Mouse (Mus musculus): ENCODE data around the gene F2rl3.

F2rl3 gene

DNA sequence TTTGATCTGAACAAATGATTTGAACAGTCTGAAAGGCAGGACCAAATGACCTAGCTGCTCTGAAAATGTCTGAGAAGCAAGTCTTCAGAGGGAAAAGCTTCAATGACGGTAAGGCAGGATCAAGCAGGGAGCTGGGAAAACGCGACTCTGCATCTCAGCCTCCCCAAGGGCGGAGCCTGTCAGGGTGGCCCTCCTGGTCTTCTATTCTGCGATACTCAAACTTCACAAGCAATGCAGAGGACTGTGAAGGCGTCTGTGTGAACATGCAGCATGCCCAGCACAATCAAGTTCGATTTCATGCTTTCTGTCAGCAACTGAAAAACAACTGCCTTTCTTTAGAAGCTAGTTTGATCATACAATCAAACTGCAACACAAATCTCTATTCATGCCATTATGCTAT lies 5.1 kb downstream of the F2rl3 start:
- no peak for DNase-seq

DNA sequence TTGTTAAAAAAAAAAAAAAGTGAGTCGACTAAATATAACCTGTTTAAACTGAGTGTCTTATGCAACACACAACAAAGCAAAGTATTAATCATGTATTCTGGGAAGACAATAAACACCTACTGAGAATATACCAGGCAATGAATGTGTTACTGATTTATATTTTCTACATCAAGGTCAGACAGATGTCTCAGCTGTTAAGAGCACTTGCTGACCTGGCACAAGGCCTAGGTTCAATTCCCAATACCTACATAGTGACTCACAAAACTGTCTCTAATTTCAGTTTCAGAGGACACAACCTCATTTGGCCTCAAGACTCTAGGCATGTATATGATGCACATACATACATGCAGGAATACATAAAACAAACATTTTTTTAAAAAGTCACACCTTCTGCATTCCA lies 16.1 kb downstream of the F2rl3 start:
- no peak for DNase-seq

DNA sequence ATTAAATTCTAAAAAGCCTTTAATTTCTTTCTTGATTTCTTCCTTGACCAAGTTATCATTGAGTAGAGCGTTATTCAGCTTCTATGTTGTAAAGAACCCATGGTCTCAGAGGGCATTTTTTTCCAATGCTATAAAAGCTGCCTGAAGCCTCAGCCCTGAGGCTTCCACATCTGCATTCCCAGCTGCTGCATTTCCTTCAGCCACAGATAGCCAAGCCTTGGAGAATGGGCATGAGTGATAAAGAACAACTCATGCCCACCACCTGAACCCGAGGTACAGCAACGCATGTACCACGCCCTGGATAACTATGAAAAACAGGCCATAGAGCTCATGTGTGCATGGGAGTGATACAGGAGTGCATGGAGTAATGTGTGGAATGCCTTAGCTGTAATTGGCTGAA lies 19.0 kb downstream of the F2rl3 start:
- DNase-seq, result no peak

DNA sequence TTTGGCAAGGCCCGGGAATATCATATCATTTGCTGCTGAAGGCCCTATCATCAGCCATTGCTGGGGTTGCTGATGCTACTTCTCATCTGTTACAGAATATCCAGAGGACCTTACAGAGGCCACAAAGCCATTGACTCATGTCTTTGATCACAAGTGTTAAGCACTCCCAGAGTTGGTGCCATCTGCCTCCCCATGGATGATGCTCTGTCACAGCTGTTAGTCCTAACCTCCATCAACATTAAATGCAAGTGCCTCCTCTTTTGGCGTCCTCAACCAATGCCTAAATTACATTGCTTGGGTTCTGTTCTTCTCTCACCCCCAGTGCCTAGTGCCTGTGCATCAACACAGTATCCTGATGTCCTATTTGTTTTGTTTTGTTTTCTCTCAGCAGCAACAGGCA lies 39.9 kb downstream of the F2rl3 start:
- DNase-seq, result no peak

DNA sequence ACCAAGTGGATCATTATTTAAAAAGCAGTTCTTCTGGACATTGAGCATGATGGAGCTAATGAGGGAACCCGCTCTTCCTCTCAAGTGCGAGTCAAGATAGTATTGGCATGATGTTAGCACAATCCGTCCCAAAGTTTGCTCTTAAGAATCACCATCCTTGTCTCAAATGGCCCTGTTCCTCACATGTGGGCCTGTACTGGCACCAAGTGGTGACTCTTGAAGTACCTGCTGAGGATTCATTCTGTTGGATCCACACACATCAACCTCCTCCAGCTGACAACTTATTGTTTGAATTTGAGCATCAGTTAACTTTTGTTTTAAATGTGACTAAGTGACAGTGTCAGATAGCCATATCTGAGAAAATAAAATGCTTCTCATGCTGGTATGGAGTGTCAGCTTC lies 51.0 kb downstream of the F2rl3 start:
- DNase-seq, result peak in 1 of 2 experiments; percentile 14

Data from kidney, postnatal 25 days (tissue).